Mouse (Mus musculus): Measurements from ENCODE around the gene Afap1.

- TF ChIP-seq POLR2A (IDR thresholded peaks at IDR 0.05; ENCODE audit: extremely low read depth, insufficient read depth, low read length) (no peak), CTCF (IDR thresholded peaks at IDR 0.05; ENCODE audit: extremely low read depth, insufficient read depth, low read length) (no peak)
Observed at GRCm38 (mm10) chr5:36024003-36024685, 131.0 kb downstream of the Afap1 start.
